Mouse (Mus musculus): ENCODE results near the gene Nhsl2. TPM values are rescaled to one million over a fixed set of nuclear protein-coding genes. Genes with fewer than 3 reads are reported as not detected.
"Not testable (repeated sequence)": the region's sequence is repeated elsewhere in the genome, so short reads cannot be mapped to it uniquely, and the experiment has no call there.

Gene Nhsl2
- polyA plus RNA-seq, 1 experiment, result 0.49 TPM

DNA sequence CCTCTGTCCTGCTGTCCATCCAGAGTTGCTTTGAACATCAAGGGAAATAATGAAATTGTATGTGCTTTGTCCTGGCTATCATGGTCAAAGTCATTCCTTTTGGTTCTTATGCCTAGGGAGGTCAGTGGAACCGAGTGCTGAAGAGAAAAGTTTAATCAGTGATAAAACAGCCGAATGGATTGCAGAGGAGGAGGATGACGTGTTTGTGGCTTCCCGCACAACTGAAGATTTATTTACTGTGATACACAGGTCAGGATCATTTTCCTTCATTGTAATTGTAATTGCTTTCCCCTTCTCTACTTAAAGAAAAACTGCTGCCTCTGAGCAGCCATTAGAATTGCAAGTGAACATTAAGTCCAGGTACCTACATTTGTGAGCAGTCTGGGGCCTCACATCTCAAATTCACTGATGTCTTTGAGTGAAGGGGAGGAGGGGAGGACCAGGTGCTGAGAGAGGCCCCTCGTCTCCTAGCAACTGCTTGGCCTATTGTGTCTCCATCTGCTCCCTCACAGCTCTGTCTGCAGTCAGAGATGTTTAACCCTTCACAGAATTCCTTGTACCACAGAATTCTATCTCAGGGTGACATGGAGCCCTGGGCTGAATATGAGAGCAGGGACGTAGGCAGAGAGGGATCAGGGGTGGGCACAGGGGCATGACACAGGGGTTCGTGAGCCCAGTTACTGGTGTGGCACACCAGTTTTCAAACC is 232.5 kb downstream of the Nhsl2 start:
- no peaks in the 10 kb centered on the region for H3K27me3 ChIP-seq (ENCODE audit: control insufficient read depth, insufficient read depth, low read length)
- no peak overlapping the region for H3K4me3 ChIP-seq (ENCODE audit: control insufficient read depth, low read depth, low read length)
- H3K27ac ChIP-seq (ENCODE audit: control insufficient read depth, insufficient read depth, low read depth, low read length), result 0 out of 2 replicates have a peak overlapping the region, but pooled peaks have one; percentile 21

GRCm38 (mm10) chrX:102082340-102082739 is 233.2 kb downstream of the Nhsl2 start:
- H3K4me3 ChIP-seq (ENCODE audit: control insufficient read depth, low read depth, low read length), result no peak overlapping the region
- no peaks in the 10 kb centered on the region for H3K4me1 ChIP-seq (ENCODE audit: control insufficient read depth, insufficient read depth, low read length)
- H3K27ac ChIP-seq (ENCODE audit: control insufficient read depth, insufficient read depth, low read depth, low read length), result no peak overlapping the region
- TF ChIP-seq POLR2A (IDR thresholded peaks at IDR 0.05; ENCODE audit: control insufficient read depth, low read depth, low read length) (no peak), CTCF (IDR thresholded peaks at IDR 0.05; ENCODE audit: control insufficient read depth, insufficient read depth, insufficient replicate concordance, low read depth, low read length) (no peak)
- H3K27me3 ChIP-seq (ENCODE audit: control insufficient read depth, insufficient read depth, low read length), result no peaks in the 10 kb centered on the region
- no peaks in the 10 kb centered on the region for H3K36me3 ChIP-seq (ENCODE audit: control insufficient read depth, insufficient read depth, low read length)

More for the DNA sequence above, 232.5 kb downstream of the Nhsl2 start:
- TF ChIP-seq POLR2A (IDR thresholded peaks at IDR 0.05; ENCODE audit: control insufficient read depth, low read depth, low read length) (no peak), CTCF (IDR thresholded peaks at IDR 0.05; ENCODE audit: control insufficient read depth, insufficient read depth, insufficient replicate concordance, low read depth, low read length) (no peak)
- H3K36me3 ChIP-seq (ENCODE audit: control insufficient read depth, insufficient read depth, low read length), result no peaks in the 10 kb centered on the region
- H3K4me1 ChIP-seq (ENCODE audit: control insufficient read depth, insufficient read depth, low read length), result no peaks in the 10 kb centered on the region

GRCm38 (mm10) chrX:102085798-102086443 is 236.7 kb downstream of the Nhsl2 start:
- H3K27me3 ChIP-seq (ENCODE audit: control insufficient read depth, insufficient read depth, low read length), result no peaks in the 10 kb centered on the region
- TF ChIP-seq POLR2A (IDR thresholded peaks at IDR 0.05; ENCODE audit: control insufficient read depth, low read depth, low read length) (no peak), CTCF (IDR thresholded peaks at IDR 0.05; ENCODE audit: control insufficient read depth, insufficient read depth, insufficient replicate concordance, low read depth, low read length) (no peak)
- H3K4me3 ChIP-seq (ENCODE audit: control insufficient read depth, low read depth, low read length), result no peak overlapping the region
- no peaks in the 10 kb centered on the region for H3K4me1 ChIP-seq (ENCODE audit: control insufficient read depth, insufficient read depth, low read length)
- no peaks in the 10 kb centered on the region for H3K36me3 ChIP-seq (ENCODE audit: control insufficient read depth, insufficient read depth, low read length)
- no peak overlapping the region for H3K27ac ChIP-seq (ENCODE audit: control insufficient read depth, insufficient read depth, low read depth, low read length)

GRCm38 (mm10) chrX:102090605-102091004 is 241.4 kb downstream of the Nhsl2 start:
- H3K27me3 ChIP-seq (ENCODE audit: control insufficient read depth, insufficient read depth, low read length), result no peaks in the 10 kb centered on the region
- H3K4me1 ChIP-seq (ENCODE audit: control insufficient read depth, insufficient read depth, low read length), result no peaks in the 10 kb centered on the region
- TF ChIP-seq POLR2A (IDR thresholded peaks at IDR 0.05; ENCODE audit: control insufficient read depth, low read depth, low read length) (no peak), CTCF (IDR thresholded peaks at IDR 0.05; ENCODE audit: control insufficient read depth, insufficient read depth, insufficient replicate concordance, low read depth, low read length) (no peak)
- no peaks in the 10 kb centered on the region for H3K36me3 ChIP-seq (ENCODE audit: control insufficient read depth, insufficient read depth, low read length)
- no peak overlapping the region for H3K4me3 ChIP-seq (ENCODE audit: control insufficient read depth, low read depth, low read length)
- H3K27ac ChIP-seq (ENCODE audit: control insufficient read depth, insufficient read depth, low read depth, low read length), result no peak overlapping the region

- Histone ChIP-seq H3K4me1 (ENCODE audit: control insufficient read depth, insufficient read depth, low read length) (no peaks in the 10 kb centered on the region), H3K36me3 (ENCODE audit: control insufficient read depth, insufficient read depth, low read length) (no peaks in the 10 kb centered on the region), H3K4me3 (ENCODE audit: control insufficient read depth, low read depth, low read length) (no peak overlapping the region), H3K27me3 (ENCODE audit: control insufficient read depth, insufficient read depth, low read length) (no peaks in the 10 kb centered on the region), H3K27ac (ENCODE audit: control insufficient read depth, insufficient read depth, low read depth, low read length) (no peak overlapping the region)
- TF ChIP-seq POLR2A (IDR thresholded peaks at IDR 0.05; ENCODE audit: control insufficient read depth, low read depth, low read length), result no peak
- TF ChIP-seq CTCF (IDR thresholded peaks at IDR 0.05; ENCODE audit: control insufficient read depth, insufficient read depth, insufficient replicate concordance, low read depth, low read length), result no peak
Measured at GRCm38 (mm10) chrX:102094381-102094904, 245.3 kb downstream of the Nhsl2 start.

GRCm38 (mm10) chrX:102101886-102102285 is 252.7 kb downstream of the Nhsl2 start:
- no peak for TF ChIP-seq CTCF (IDR thresholded peaks at IDR 0.05; ENCODE audit: control insufficient read depth, insufficient read depth, insufficient replicate concordance, low read depth, low read length)
- TF ChIP-seq POLR2A (IDR thresholded peaks at IDR 0.05; ENCODE audit: control insufficient read depth, low read depth, low read length), result no peak
- Histone ChIP-seq H3K27ac (ENCODE audit: control insufficient read depth, insufficient read depth, low read depth, low read length) (no peak overlapping the region), H3K4me3 (ENCODE audit: control insufficient read depth, low read depth, low read length) (no peak overlapping the region), H3K4me1 (ENCODE audit: control insufficient read depth, insufficient read depth, low read length) (no peaks in the 10 kb centered on the region), H3K27me3 (ENCODE audit: control insufficient read depth, insufficient read depth, low read length) (no peaks in the 10 kb centered on the region), H3K36me3 (ENCODE audit: control insufficient read depth, insufficient read depth, low read length) (no peaks in the 10 kb centered on the region)

- H3K4me3 ChIP-seq (ENCODE audit: control insufficient read depth, low read depth, low read length); H3K27ac ChIP-seq (ENCODE audit: control insufficient read depth, insufficient read depth, low read depth, low read length); H3K36me3 ChIP-seq (ENCODE audit: control insufficient read depth, insufficient read depth, low read length); H3K4me1 ChIP-seq (ENCODE audit: control insufficient read depth, insufficient read depth, low read length); H3K27me3 ChIP-seq (ENCODE audit: control insufficient read depth, insufficient read depth, low read length): not testable (repeated sequence)
Measured at GRCm38 (mm10) chrX:102103830-102104229, 254.6 kb downstream of the Nhsl2 start.

- H3K36me3 ChIP-seq (ENCODE audit: control insufficient read depth, insufficient read depth, low read length); H3K4me3 ChIP-seq (ENCODE audit: control insufficient read depth, low read depth, low read length); H3K27me3 ChIP-seq (ENCODE audit: control insufficient read depth, insufficient read depth, low read length); H3K27ac ChIP-seq (ENCODE audit: control insufficient read depth, insufficient read depth, low read depth, low read length); H3K4me1 ChIP-seq (ENCODE audit: control insufficient read depth, insufficient read depth, low read length): not testable (repeated sequence)
Measured at GRCm38 (mm10) chrX:102109349-102109748, 260.2 kb downstream of the Nhsl2 start.
